Mouse (Mus musculus) intestine, embryonic 15.5 days (tissue): Measurements from ENCODE around the gene Slc39a13. TPM values are rescaled to one million over a fixed set of nuclear protein-coding genes. Genes with fewer than 3 reads are reported as not detected.

Experiments
- ATAC-seq: fragments of 200-750 bp; cut with Nextera tagmentation; 2 replicates; pipeline ENCODE4 v1.8.0; 2017; ENCODE audit warnings: moderate TSS enrichment, moderate library complexity
- H3K27ac ChIP-seq: fragments of 300-500 bp; sonication (generic); 2 replicates; pipeline ENCODE4 v1.5.1; 2015; ENCODE audit warnings: mild to moderate bottlenecking, inconsistent platforms
- H3K27me3 ChIP-seq: fragments of 300-500 bp; sonication (generic); replicated peaks from 2 replicates; pipeline ENCODE4 v1.6.1; 2015; ENCODE audit warnings: inconsistent platforms
- H3K36me3 ChIP-seq: fragments of 300-500 bp; sonication (generic); 2 replicates; pipeline ENCODE4 v1.6.1; 2015; ENCODE audit warnings: inconsistent platforms
- H3K4me1 ChIP-seq: fragments of 300-500 bp; sonication (generic); replicated peaks from 2 replicates; pipeline ENCODE4 v1.6.1; 2015; ENCODE audit warnings: inconsistent platforms
- H3K4me2 ChIP-seq: fragments of 300-500 bp; sonication (generic); replicated peaks from 2 replicates; pipeline ENCODE4 v1.6.1; 2015; ENCODE audit warnings: mild to moderate bottlenecking, inconsistent platforms
- H3K4me3 ChIP-seq: fragments of 300-500 bp; sonication (generic); replicated peaks from 2 replicates; pipeline ENCODE4 v1.5.1; 2015; ENCODE audit warnings: inconsistent platforms
- H3K9ac ChIP-seq: fragments of 300-500 bp; sonication (generic); 2 replicates; pipeline ENCODE4 v1.6.1; 2015; ENCODE audit warnings: inconsistent platforms
- H3K9me3 ChIP-seq: fragments of 300-500 bp; sonication (generic); 2 replicates; pipeline ENCODE4 v1.6.1; 2016; ENCODE audit warnings: inconsistent platforms
- WGBS: fragments of 180-500 bp; shearing (Covaris S2); methylation state at CpG from one replicate; pipeline ENCODE4 v1.1.7; 2015; 5-methylcytosine and 5-hydroxymethylcytosine counted together
- polyA plus RNA-seq: library from polyadenylated mRNA; unstranded; fragments of >200 nt; fragmentation: Nextera tagmentation; extraction: Ambion mirVana; gene quantifications from 2 replicates; pipeline ENCODE4 v1.2.1, GENCODE M21; 2015

Slc39a13 gene
- polyA plus RNA-seq, 1 experiment from 2014 or later, result 26.5 TPM

GRCm38 (mm10) chr2:91086392-91087237 lies 16.4 kb upstream of the Slc39a13 start:
- Histone ChIP-seq H3K27me3 (no peaks in the 10 kb centered on the region), H3K36me3 (no peaks in the 10 kb centered on the region), H3K9me3 (no peaks in the 10 kb centered on the region), H3K4me2 (no peak overlapping the region), H3K27ac (no peak overlapping the region), H3K4me1 (no peaks in the 10 kb centered on the region), H3K9ac (no peak overlapping the region), H3K4me3 (no peak overlapping the region)
- 78% methylated on average over 9 of the region's 9 CpGs for WGBS
- ATAC-seq, result no peak

- H3K9ac ChIP-seq, result no peak overlapping the region
- H3K4me1 ChIP-seq, result no peaks in the 10 kb centered on the region
- ATAC-seq, result no peak
- WGBS, result 86% methylated on average over 14 of the region's 14 CpGs
- H3K27me3 ChIP-seq, result no peaks in the 10 kb centered on the region
- H3K4me3 ChIP-seq, result no peak overlapping the region
- no peak overlapping the region for H3K27ac ChIP-seq
- no peaks in the 10 kb centered on the region for H3K36me3 ChIP-seq
- no peak overlapping the region for H3K4me2 ChIP-seq
- H3K9me3 ChIP-seq, result no peaks in the 10 kb centered on the region
Observed at GRCm38 (mm10) chr2:91085494-91086391, 15.5 kb upstream of the Slc39a13 start.

GRCm38 (mm10) chr2:91084179-91084820 lies 14.1 kb upstream of the Slc39a13 start:
- no peak overlapping the region for H3K4me2 ChIP-seq
- no peak overlapping the region for H3K9ac ChIP-seq
- H3K4me1 ChIP-seq, result no peaks in the 10 kb centered on the region
- H3K36me3 ChIP-seq, result no peaks in the 10 kb centered on the region
- 79% methylated on average over 15 of the region's 15 CpGs for WGBS
- no peaks in the 10 kb centered on the region for H3K27me3 ChIP-seq
- H3K9me3 ChIP-seq, result no peaks in the 10 kb centered on the region
- H3K27ac ChIP-seq, result no peak overlapping the region
- ATAC-seq, result no peak
- H3K4me3 ChIP-seq, result no peak overlapping the region

GRCm38 (mm10) chr2:91083366-91083940 lies 13.2 kb upstream of the Slc39a13 start:
- no peak for ATAC-seq
- H3K4me2 ChIP-seq, result no peak overlapping the region
- H3K4me3 ChIP-seq, result no peak overlapping the region
- H3K36me3 ChIP-seq, result no peaks in the 10 kb centered on the region
- H3K27ac ChIP-seq, result no peak overlapping the region
- no peaks in the 10 kb centered on the region for H3K27me3 ChIP-seq
- 57% methylated on average over 1 of the region's 1 CpGs for WGBS
- H3K9ac ChIP-seq, result no peak overlapping the region
- no peaks in the 10 kb centered on the region for H3K9me3 ChIP-seq
- peaks cover 2% of the 10 kb centered on the region for H3K4me1 ChIP-seq

GRCm38 (mm10) chr2:91082844-91083243 lies 12.6 kb upstream of the Slc39a13 start:
- peak; percentile 8; the same call in 1 of the 2 replicates for ATAC-seq
- H3K4me3 ChIP-seq, result no peak overlapping the region
- no peak overlapping the region for H3K27ac ChIP-seq
- no peaks in the 10 kb centered on the region for H3K9me3 ChIP-seq
- WGBS, result 62% methylated on average over 11 of the region's 11 CpGs
- no peak overlapping the region for H3K9ac ChIP-seq
- peaks cover 2% of the 10 kb centered on the region for H3K4me1 ChIP-seq
- no peaks in the 10 kb centered on the region for H3K36me3 ChIP-seq
- H3K27me3 ChIP-seq, result no peaks in the 10 kb centered on the region
- H3K4me2 ChIP-seq, result no peak overlapping the region

GRCm38 (mm10) chr2:91081775-91082695 lies 11.8 kb upstream of the Slc39a13 start, which contains the start of gene Spi1:
Gene Spi1 (plus strand): TSS chr2:91082390.
- H3K4me2 ChIP-seq, result no peak within 1 kb of the TSS
- no peak within 1 kb of the TSS for H3K27ac ChIP-seq
- no peaks in the 10 kb centered on the region for H3K36me3 ChIP-seq
- no peak within 1 kb of the TSS for H3K4me3 ChIP-seq
- WGBS, result 76% methylated on average over 13 of the region's 13 CpGs
- no peaks in the 10 kb centered on the region for H3K9me3 ChIP-seq
- H3K27me3 ChIP-seq, result no peaks in the 10 kb centered on the region
- H3K4me1 ChIP-seq, result peaks cover 2% of the 10 kb centered on the region
- no peak within 1 kb of the TSS for H3K9ac ChIP-seq
- no peak for ATAC-seq

GRCm38 (mm10) chr2:91080784-91081513 lies 10.7 kb upstream of the Slc39a13 start:
- Histone ChIP-seq H3K9me3 (no peaks in the 10 kb centered on the region), H3K4me1 (peaks cover 2% of the 10 kb centered on the region), H3K27me3 (no peaks in the 10 kb centered on the region), H3K36me3 (no peaks in the 10 kb centered on the region), H3K4me2 (no peak overlapping the region), H3K4me3 (no peak overlapping the region), H3K27ac (no peak overlapping the region), H3K9ac (no peak overlapping the region)
- 67% methylated on average over 8 of the region's 8 CpGs for WGBS
- no peak for ATAC-seq

- no peaks in the 10 kb centered on the region for H3K27me3 ChIP-seq
- H3K4me3 ChIP-seq, result peak overlapping the region; percentile 49
- no peak overlapping the region for H3K27ac ChIP-seq
- H3K9ac ChIP-seq, result peak overlapping the region; percentile 63
- no peaks in the 10 kb centered on the region for H3K36me3 ChIP-seq
- ATAC-seq, result no peak
- H3K9me3 ChIP-seq, result no peaks in the 10 kb centered on the region
- H3K4me1 ChIP-seq, result peaks cover 2% of the 10 kb centered on the region
- 27% methylated on average over 5 of the region's 5 CpGs for WGBS
- H3K4me2 ChIP-seq, result peak overlapping the region; percentile 95
Observed at GRCm38 (mm10) chr2:91079026-91079384, 8.8 kb upstream of the Slc39a13 start.

GRCm38 (mm10) chr2:91078314-91079025 lies 8.3 kb upstream of the Slc39a13 start:
- Histone ChIP-seq H3K27ac (no peak overlapping the region), H3K4me3 (peak overlapping the region; percentile 49), H3K9ac (peak overlapping the region; percentile 63), H3K36me3 (no peaks in the 10 kb centered on the region), H3K4me2 (peak overlapping the region; percentile 95), H3K9me3 (no peaks in the 10 kb centered on the region), H3K4me1 (peaks cover 2% of the 10 kb centered on the region), H3K27me3 (no peaks in the 10 kb centered on the region)
- peak; percentile 82 for ATAC-seq
- WGBS, result 1% methylated on average over 27 of the region's 36 CpGs

GRCm38 (mm10) chr2:91077957-91078313 lies 7.7 kb upstream of the Slc39a13 start:
- no peak for ATAC-seq
- WGBS, result 19% methylated on average over 12 of the region's 12 CpGs
- Histone ChIP-seq H3K36me3 (no peaks in the 10 kb centered on the region), H3K4me2 (peak overlapping the region; percentile 95), H3K9me3 (no peaks in the 10 kb centered on the region), H3K27me3 (no peaks in the 10 kb centered on the region), H3K9ac (peak overlapping the region; percentile 63; the same call in 1 of the 2 replicates), H3K4me1 (peaks cover 2% of the 10 kb centered on the region), H3K4me3 (peak overlapping the region; percentile 49), H3K27ac (no peak overlapping the region)
